Mouse (Mus musculus) 416B (cell line): ENCODE measurements around the gene Swsap1.

Source experiments
- DNase-seq: peaks from one replicate; pipeline ENCODE4 v3.0.0; 2011; ENCODE audit warnings: low read depth

Swsap1 gene

GRCm38 (mm10) chr9:21968883-21969282, 13.3 kb downstream of the Swsap1 start:
- no peak for DNase-seq

DNA sequence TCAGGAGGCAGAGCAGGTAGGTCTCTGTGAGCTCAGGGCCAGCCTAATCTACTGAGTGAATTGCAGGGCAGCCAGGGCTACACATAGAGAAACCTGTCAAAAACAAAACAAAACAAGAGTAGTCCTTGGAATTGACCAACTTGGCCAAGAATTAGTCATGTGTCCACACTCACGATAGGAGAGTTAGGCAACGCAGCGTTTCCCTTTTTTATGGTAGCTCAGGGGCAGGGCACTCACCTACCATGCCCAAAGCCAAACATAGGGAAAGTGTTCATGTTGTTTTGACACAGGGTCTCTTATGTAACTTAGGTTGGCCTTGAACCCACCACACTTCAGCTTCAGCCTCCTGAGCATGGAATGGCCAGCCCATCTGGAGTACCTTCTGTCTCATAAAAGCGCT, 13.7 kb downstream of the Swsap1 start:
- DNase-seq = peak; percentile 51

DNA sequence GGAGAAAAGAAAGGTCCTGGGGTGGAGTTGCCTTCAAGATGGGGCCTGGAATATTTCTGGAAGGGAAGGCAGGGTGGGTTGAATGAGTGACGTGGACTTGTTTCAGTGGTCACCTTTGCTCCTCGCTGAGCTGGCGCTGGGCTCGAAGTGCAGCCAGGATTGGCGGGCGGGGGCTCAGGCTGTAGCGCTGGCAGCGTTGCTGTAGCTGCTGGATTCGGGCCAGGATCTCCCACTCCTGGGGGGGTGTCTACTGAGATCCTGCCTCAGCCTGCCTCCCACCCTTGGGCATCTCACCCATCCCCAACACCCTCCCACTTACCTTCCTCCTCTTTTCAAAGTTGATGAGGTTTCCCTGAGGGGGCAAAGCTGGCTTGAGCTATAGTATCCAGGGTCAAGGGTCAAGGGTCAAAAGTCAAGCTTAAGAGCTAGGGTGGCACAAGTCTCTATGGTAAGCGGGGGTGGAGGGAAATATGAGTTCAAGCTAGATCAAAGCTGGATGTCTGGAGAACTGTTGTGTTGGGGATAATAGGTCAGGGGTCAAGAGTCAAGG, 21.1 kb downstream of the Swsap1 start:
- no peak for DNase-seq

DNA sequence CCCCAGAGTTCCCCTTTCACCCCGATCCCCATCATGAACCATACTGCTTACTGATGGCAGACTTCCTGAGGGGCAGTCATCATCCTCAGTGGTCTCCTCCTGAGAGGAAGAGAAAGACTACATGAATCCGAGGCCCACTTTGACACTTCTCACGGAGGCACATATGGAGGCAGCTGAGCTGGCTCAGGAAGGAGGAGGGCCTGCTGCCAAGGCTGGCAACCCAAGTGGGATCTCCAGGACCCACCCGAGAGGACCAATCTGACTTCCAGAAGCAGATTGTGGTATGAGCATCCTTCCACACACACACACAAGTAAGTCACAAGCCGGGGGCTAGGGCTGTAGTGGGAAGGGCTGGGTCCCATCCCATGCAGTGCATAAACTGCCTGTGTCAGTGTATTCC, 21.8 kb downstream of the Swsap1 start:
- no peak for DNase-seq

DNA sequence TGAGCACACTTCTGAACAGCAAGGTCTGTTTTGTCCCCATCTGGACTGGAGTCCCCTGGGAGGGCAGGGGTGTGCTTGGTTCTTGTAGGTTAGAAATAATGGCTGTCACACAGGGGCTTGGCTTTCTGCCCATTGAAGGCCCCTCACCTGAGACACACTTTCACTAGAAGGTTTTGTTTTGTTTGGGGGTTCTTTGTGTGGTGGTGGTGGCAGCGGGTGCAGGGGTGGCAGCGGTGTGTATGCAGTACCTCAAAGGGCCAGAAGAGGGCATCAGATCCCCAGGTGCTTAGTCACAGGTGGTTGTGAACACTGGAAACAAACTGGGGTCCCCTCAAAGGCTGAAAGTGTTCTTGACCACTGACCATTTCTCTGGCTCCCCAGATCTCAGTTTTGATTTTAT, 22.4 kb downstream of the Swsap1 start:
- DNase-seq = peak; percentile 28

DNA sequence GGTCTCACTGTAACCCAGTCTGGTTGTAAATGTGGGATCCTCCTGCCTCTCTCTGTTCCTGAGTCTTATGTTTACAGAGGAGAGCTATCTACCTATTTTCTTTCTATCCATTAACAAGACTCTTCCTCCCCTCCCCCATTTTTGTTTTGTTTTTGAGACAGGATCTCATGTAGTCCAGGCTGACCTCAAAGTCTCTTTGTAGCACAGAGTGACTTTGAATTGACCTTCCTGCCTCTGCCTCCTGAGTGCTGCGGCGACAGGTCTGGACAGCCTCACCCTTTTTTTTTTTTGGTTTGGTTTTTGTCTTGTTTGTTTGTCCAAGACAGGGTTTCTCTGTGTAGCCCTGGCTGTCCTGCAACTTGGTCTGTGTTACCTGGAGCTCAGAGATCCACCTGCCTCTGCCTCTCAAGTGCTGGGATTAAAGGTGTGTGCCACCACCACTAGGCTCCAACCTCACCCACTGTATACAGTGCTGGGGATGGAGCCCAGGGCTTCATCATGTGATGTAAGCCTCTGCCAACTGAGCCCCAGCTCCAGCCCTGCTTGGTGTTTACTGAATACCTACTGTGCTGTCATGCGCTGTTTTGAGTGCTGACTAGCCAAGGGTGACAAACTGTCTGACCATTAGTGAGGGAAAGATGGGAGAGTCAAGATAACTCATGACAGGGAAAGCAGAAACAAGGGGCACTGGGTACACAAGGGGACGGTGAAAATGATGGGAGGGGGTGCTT, 23.0 kb downstream of the Swsap1 start:
- DNase-seq = no peak

DNA sequence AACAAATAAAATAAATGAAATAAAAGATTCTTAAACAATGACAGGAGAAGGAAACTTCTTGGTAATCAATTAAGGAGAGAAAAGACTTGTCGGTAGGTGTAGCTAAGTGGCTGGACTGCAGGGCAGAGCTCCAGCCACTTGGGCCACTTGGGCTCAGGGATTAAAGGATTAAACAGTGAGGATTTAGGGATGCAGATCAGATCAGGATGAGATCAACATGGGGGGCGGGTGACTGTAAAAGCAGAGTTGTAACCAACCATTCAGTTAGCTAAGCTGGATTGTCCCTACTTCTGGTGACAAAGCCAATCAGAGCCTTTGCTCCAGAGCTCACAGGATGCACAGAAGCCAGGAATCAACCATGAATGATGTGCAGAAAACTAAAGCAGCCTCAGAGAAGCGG, 28.4 kb downstream of the Swsap1 start:
- DNase-seq = no peak

DNA sequence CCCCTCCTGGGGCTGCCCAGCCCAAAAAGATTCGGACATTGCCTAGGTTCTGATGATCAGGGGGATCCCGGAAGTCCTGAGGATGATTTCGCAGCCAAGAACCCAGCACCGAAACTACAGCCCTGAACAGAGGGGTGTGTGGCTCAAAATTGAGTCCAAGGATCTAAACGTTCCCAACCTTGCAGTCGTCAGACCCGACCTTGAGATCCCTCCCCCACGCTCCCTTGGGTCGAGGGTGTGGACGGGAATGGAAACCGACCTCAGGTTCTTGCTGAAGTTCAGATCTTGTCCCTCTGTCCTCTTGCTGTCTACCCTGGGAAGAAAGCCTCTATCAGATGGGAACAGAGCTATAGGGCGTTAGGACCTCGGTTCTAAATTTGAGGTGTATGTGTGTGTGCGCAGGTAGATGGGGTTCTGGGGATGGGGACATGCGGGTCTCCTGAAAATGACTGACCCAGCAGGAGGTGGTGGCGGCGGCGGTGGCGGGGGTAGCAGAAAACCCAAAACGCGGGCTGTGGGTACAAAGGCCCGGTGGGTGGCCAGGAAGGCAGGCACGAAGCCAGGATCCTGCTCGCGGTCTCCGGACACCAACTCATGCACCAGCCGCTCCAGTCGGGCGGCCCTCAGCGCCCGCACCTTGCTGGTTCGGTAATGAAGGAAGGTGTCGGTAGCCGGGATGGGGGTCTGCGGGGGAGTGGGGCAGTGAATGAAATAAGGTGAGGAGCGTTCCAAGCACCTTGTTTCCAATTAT, 32.2 kb downstream of the Swsap1 start:
- no peak for DNase-seq

DNA sequence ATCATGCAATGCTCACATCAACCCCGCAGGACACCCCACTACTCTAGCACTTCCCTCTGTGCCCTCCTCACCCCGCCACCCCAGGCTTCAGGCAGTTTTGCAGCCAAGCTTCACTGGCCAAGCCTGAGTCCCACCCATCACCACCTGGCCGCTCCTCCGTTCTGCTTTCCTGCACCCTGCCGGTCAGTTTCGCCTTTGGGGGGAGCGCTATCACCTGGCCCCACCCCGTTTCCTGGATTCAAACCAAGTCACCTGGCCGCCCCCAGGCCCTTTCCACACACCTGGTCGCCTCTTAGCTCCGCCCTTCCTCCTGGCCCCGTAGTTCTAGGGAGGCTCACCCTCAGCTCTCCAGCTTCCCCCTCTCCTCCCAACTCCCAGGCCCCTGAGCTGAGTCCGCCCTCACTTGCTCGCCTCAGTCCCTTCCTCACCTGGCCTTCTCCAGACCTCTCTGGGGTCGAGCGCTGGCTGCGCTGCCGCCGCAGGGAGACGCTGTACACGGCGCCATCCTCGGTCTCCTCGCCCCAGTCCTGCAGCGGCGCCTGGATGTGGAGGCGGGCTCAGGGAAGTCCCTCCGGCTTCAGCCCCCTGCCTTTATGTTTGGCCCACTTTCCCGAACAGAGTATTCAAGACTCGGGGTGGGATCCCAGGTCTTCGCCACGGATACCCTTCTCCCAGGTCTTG, 33.0 kb downstream of the Swsap1 start:
- DNase-seq = no peak

GRCm38 (mm10) chr9:21989230-21990110, 33.9 kb downstream of the Swsap1 start, which contains the start of gene Rgl3:
Gene Rgl3, minus strand, starts transcription at chr9:21989446.
- no peak for DNase-seq

GRCm38 (mm10) chr9:21992227-21992626, 36.7 kb downstream of the Swsap1 start:
- no peak for DNase-seq

- no peak for DNase-seq
These were observed 40.8 kb downstream of the Swsap1 start for GRCm38 (mm10) chr9:21996178-21996867.

- no peak for DNase-seq
These were observed 44.7 kb downstream of the Swsap1 start for GRCm38 (mm10) chr9:22000296-22000695.

DNA sequence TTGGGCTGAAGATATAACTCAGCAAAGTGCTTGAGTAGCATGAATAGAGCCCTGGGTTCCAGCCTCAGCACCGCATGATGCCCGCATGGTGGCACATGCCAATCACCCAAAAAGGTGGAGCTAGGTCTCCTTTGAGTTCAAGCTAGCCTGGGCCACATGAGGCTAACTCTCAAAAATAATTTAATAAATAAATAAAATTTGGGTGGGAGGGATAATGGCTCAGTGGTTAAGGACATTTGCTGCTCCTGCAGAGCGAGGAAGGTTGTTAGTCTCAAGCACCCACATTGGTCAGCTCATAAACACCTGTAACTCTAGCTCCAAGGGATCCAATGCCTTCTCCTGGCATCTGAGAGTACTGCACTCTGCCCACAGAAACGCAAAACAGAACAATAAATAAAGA, 46.1 kb downstream of the Swsap1 start:
- DNase-seq = no peak

DNA sequence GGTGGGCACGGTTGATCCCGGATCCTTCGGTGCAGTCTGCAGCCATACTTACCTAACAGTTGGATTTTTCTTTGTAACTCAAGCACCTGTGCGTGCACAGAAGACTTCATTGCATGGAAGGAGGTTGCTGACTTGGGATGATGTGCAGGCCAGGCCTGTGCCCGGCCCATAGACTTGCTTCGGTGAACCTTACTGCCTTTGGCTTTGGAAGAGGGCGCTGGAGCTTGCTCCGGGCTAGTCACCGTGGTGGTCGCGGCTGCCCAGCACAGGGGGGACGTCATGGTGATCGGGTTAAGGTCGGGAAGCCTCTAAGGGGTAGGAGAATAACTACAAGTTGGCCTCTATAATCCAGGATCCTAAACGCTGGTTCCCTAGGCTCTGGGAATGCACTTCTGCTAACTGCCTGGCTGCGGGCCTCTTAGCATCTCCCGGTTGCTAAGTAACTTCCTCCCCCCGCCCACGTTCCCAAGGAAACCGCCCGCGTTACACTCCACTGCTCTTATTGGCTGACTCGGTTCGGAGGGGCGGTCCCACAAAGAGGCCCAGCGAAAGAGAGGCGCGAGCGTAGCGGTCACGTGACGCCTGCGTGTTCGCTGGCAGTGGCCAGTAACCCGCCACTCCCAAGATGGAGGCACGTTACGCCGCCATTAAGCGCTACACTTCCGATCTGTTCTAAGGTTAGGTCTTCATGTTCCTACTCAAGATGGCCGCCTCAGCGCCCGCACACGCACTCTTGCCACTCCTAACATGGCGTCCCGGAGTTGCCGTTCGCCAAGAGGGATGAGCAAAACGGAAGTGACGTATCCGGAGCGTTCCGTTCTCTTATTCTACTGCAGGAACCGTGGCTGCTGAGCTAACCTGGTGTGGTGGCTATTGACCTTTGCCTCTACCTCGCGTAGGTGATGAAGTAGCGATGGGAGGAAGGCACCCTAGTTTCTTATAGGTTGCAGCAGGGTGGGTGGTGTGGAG, 46.9 kb downstream of the Swsap1 start, which contains the start of the genes Ccdc151 and Prkcsh:
Gene Ccdc151 (minus strand): TSS at position 441 of the 969 bp plus-strand sequence.
Gene Prkcsh (plus strand): TSS at position 613 of the 969 bp plus-strand sequence.
- peak; percentile 100 for DNase-seq

DNA sequence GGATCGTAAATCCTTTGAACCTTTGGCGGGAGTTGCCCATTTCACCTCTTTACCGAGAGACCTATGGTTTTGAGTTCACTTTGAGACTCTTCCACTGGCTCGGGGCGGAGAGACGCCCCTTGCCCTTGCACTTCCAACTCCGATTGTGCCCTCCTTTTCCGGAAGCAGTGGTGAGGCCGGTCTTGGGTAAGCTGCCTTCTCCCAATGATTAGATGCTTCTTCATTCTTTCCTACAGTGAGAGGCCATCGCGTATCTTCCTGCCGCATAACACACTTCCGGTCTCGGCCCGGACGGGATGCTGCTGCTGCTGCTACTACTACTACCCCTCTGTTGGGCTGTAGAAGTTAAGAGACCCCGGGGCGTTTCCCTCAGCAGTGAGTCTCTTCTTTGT, 47.6 kb downstream of the Swsap1 start:
- peak; percentile 87 for DNase-seq

GRCm38 (mm10) chr9:22004546-22004945, 49.0 kb downstream of the Swsap1 start:
- DNase-seq = no peak
